ENCODE assay signal across 19 mouse cellular contexts in the genomic region with DNA sequence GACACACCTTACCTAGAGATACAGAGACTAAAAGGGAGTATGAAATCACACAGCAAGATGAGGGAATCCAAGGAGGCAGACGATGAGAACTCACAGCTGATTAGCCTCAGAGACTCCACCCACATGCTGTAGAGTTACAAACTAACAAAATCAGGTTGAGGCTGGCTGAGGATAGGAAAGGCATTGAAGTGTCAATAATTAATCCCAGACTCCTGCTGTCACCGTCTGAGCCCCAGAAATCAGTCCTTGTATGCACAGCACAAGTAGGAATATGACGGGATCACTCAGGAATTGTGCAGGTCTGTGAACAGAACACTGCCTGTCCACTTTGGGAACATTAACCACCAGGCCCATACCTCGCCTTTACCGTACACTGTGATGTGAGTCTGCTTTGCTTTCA.
DNase-seq lines count a peak whose midpoint lies in the region; ATAC-seq lines count a peak whose summit lies in the region.
"Had no signal": no experiment of that assay in that cellular context is flagged by ENCODE, and none has a peak within 500 bp of the region (broad histone marks: within the 10 kb centered on the region; RNA-seq: fewer than 3 reads in every experiment).

No protein-coding gene starts in this region.

- no peak for DNase-seq in lung, postnatal 36 days
- DNase-seq in retina, postnatal 1 day, result peak; percentile 60
- no peak for DNase-seq in thymus, postnatal 10 days (ENCODE audit: low spot score in 2 of 2)
- DNase-seq in left cerebral cortex, postnatal 36 days (ENCODE audit: low spot score in 2 of 2), result no peak
- DNase-seq: cerebellum, adult 11 months; gastrocnemius, postnatal 36 days; heart, postnatal 4 days; layer of hippocampus, postnatal 36 days; left cerebral cortex, postnatal 4 days; liver; thymus, postnatal 36 days had no signal

- intact Hi-C loops in left cerebral cortex, postnatal 36 days (cut with DNase I), result no loop called here

- H3K9me3 ChIP-seq in hindbrain, embryonic 16.5 days (ENCODE audit: control insufficient read depth, low read length), result no peaks in the 10 kb centered on the region
- H3K9me3 ChIP-seq in hindbrain, embryonic 12.5 days (replicated peaks), result no peaks in the 10 kb centered on the region
- H3K9me3 ChIP-seq in lung, embryonic 15.5 days, result no peaks in the 10 kb centered on the region
- H3K9me3 ChIP-seq in kidney, embryonic 14.5 days (ENCODE audit: control insufficient read depth, low read length), result no peaks in the 10 kb centered on the region
- H3K9me3 ChIP-seq: forebrain, embryonic 15.5 days; heart, embryonic 15.5 days; midbrain, embryonic 10.5 days had no signal

- H3K36me3 ChIP-seq in hindbrain, embryonic 16.5 days (ENCODE audit: control insufficient read depth, insufficient read depth, low read length), result peaks cover 13% of the 10 kb centered on the region
- H3K36me3 ChIP-seq in hindbrain, embryonic 12.5 days, result peaks cover 47% of the 10 kb centered on the region
- H3K36me3 ChIP-seq in lung, embryonic 15.5 days, result peaks cover 61% of the 10 kb centered on the region
- H3K36me3 ChIP-seq in kidney, embryonic 14.5 days (ENCODE audit: control insufficient read depth, insufficient read depth, low read length), result peaks cover 49% of the 10 kb centered on the region

- ATAC-seq in hindbrain, embryonic 16.5 days, result peak; percentile 50; the same call in 1 of the 2 replicates
- no peak for ATAC-seq in hindbrain, embryonic 12.5 days (ENCODE audit: low FRiP score)
- no peak for ATAC-seq in lung, embryonic 15.5 days (ENCODE audit: borderline replicate concordance, extremely low read depth, low FRiP score, low TSS enrichment)
- 0 out of 2 replicates have a peak, but pooled peaks have one; percentile 16 for ATAC-seq in kidney, embryonic 14.5 days (ENCODE audit: low FRiP score, low TSS enrichment)
- ATAC-seq: forebrain, embryonic 15.5 days had no signal

- no peak overlapping the region for H3K9ac ChIP-seq in hindbrain, embryonic 16.5 days (ENCODE audit: low read depth, low read length)
- H3K9ac ChIP-seq in hindbrain, embryonic 12.5 days, result no peak overlapping the region
- H3K9ac ChIP-seq in lung, embryonic 15.5 days, result no peak overlapping the region
- no peak overlapping the region for H3K9ac ChIP-seq in kidney, embryonic 14.5 days (ENCODE audit: low read depth, low read length)
- H3K9ac ChIP-seq: forebrain, embryonic 15.5 days; heart, embryonic 15.5 days had no signal

- no peak overlapping the region for H3K4me3 ChIP-seq in hindbrain, embryonic 16.5 days (ENCODE audit: low read length)
- H3K4me3 ChIP-seq in hindbrain, embryonic 12.5 days, result no peak overlapping the region
- H3K4me3 ChIP-seq in lung, embryonic 15.5 days, result no peak overlapping the region
- no peak overlapping the region for H3K4me3 ChIP-seq in kidney, embryonic 14.5 days (ENCODE audit: low read length)
- H3K4me3 ChIP-seq: forebrain, embryonic 15.5 days; heart, embryonic 15.5 days; midbrain, embryonic 10.5 days had no signal

- no peaks in the 10 kb centered on the region for H3K4me1 ChIP-seq in hindbrain, embryonic 16.5 days (ENCODE audit: control insufficient read depth, insufficient read depth, low read depth, low read length)
- no peaks in the 10 kb centered on the region for H3K4me1 ChIP-seq in hindbrain, embryonic 12.5 days
- H3K4me1 ChIP-seq in lung, embryonic 15.5 days, result peaks cover 23% of the 10 kb centered on the region
- no peaks in the 10 kb centered on the region for H3K4me1 ChIP-seq in kidney, embryonic 14.5 days (ENCODE audit: control insufficient read depth, insufficient read depth, low read length)
- H3K4me1 ChIP-seq: forebrain, embryonic 15.5 days; heart, embryonic 15.5 days; midbrain, embryonic 10.5 days had no signal

- 59% methylated on average over 5 of the region's 5 CpGs for WGBS in hindbrain, embryonic 16.5 days
- 79% methylated on average over 5 of the region's 5 CpGs for WGBS in hindbrain, embryonic 12.5 days
- WGBS in lung, embryonic 15.5 days, result 66% methylated on average over 5 of the region's 5 CpGs
- WGBS in kidney, embryonic 14.5 days, result 76% methylated on average over 5 of the region's 5 CpGs

- H3K27me3 ChIP-seq in hindbrain, embryonic 16.5 days (replicated peaks; ENCODE audit: control insufficient read depth, insufficient read depth, low read length), result no peaks in the 10 kb centered on the region
- H3K27me3 ChIP-seq in hindbrain, embryonic 12.5 days, result no peaks in the 10 kb centered on the region
- H3K27me3 ChIP-seq in lung, embryonic 15.5 days, result no peaks in the 10 kb centered on the region
- H3K27me3 ChIP-seq in kidney, embryonic 14.5 days (ENCODE audit: control insufficient read depth, insufficient read depth, low read length), result no peaks in the 10 kb centered on the region
- H3K27me3 ChIP-seq: forebrain, embryonic 15.5 days; heart, embryonic 15.5 days had no signal

- H3K27ac ChIP-seq in hindbrain, embryonic 16.5 days (ENCODE audit: low read depth, low read length), result no peak overlapping the region
- H3K27ac ChIP-seq in hindbrain, embryonic 12.5 days, result no peak overlapping the region
- H3K27ac ChIP-seq in lung, embryonic 15.5 days, result 0 out of 2 replicates have a peak overlapping the region, but pooled peaks have one; percentile 88
- H3K27ac ChIP-seq in kidney, embryonic 14.5 days (ENCODE audit: low read depth, low read length), result no peak overlapping the region
- H3K27ac ChIP-seq: forebrain, embryonic 15.5 days; heart, embryonic 15.5 days; macrophage; midbrain, embryonic 10.5 days had no signal

- no peak overlapping the region for H3K4me2 ChIP-seq in hindbrain, embryonic 16.5 days (ENCODE audit: low read length)
- H3K4me2 ChIP-seq in hindbrain, embryonic 12.5 days (replicated peaks), result no peak overlapping the region
- no peak overlapping the region for H3K4me2 ChIP-seq in lung, embryonic 15.5 days
- H3K4me2 ChIP-seq in kidney, embryonic 14.5 days (replicated peaks; ENCODE audit: low read depth, low read length), result no peak overlapping the region
- H3K4me2 ChIP-seq: forebrain, embryonic 15.5 days; heart, embryonic 15.5 days had no signal

Comparison
In these comparisons a context has a peak if more than half of its experiments do, and no peak if none do; other contexts are left out.
1. ATAC-seq: peak in hindbrain, embryonic 16.5 days (single experiment) and kidney, embryonic 14.5 days (single experiment); none in hindbrain, embryonic 12.5 days (single experiment) and lung, embryonic 15.5 days (single experiment).